Mouse (Mus musculus): ENCODE results near the gene Actl11. TPM values are rescaled to one million over a fixed set of nuclear protein-coding genes. Genes with fewer than 3 reads are reported as not detected.

The Actl11 gene
- polyA plus RNA-seq, 1 experiment, result not detected

DNA sequence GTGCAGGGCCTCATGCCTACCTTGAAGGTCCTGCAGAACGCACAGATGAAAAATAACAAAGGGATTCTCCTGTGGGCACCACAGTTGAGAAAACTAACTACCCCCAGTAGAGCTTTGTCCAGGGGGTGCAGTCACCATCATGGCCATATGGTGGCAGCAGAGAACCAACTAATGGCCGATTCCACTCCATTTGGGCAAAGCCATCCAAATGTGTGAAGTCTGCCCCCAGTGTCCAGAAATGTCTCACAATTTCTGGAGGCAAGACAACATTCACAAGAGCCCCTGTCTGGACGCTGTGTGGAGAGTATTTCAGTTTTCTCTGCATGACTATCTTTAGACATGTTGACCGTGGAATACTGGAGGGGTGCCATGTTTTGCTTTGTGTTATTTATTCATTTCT, 23.5 kb upstream of the Actl11 start:
- no peak for TF ChIP-seq FLI1 (IDR thresholded peaks at IDR 0.05; ENCODE audit: low read length)
- TF ChIP-seq GATA1 (IDR thresholded peaks at IDR 0.05; ENCODE audit: borderline replicate concordance, low read length), result no peak

DNA sequence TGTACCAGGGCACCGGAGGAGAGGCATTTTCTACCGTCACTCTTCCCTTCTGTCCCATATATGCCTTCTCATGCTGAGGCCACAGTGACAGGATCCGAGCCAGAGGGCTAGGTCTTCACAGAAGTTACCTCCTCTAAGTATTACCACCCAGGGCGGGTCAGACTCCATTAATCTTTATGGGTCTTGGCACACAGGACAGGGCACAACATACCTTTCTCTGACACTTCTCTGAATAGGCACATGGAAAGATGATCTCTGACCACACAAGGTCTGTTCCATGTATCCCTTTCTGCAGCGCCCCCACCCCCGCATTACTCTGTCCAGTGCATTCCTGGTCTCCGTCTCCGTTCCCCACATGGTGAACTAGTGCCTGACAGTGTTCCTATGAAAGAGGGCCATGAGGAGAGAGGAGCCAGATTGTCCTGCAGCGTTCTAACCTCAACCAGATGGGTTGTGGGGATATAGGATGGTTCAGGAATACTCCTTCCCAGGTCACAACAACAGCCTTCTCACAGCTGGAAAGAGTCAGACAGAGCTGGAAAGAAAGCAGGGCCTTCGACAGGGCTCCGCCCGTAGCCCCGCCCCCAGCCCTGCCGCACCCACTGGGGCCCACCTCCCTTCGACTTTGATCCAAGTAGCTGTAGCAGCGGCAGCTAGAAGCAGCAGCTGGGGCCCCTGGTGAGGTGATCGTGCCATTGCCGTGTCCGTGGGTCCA, 21.9 kb upstream of the Actl11 start, which contains the start of gene Mst1r:
Gene Mst1r, plus strand, starts transcription at position 622 of the 715 bp plus-strand sequence.
- Histone ChIP-seq H3K27me3 (replicated peaks) (peaks cover 34% of the 10 kb centered on the region), H3K36me3 (replicated peaks; ENCODE audit: low read length) (peaks cover 22% of the 10 kb centered on the region), H3K4me1 (peaks cover 34% of the 10 kb centered on the region), H3K4me3 (replicated peaks) (peak within 1 kb of the TSS; percentile 75), H3K9me3 (no peaks in the 10 kb centered on the region)
- TF ChIP-seq FLI1 (IDR thresholded peaks at IDR 0.05; ENCODE audit: low read length) (no peak), GATA1 (IDR thresholded peaks at IDR 0.05; ENCODE audit: borderline replicate concordance, low read length) (no peak)

More for the DNA sequence above, 23.5 kb upstream of the Actl11 start:
- Histone ChIP-seq H3K27me3 (replicated peaks) (peaks cover 22% of the 10 kb centered on the region), H3K4me1 (peaks cover 34% of the 10 kb centered on the region), H3K9me3 (no peaks in the 10 kb centered on the region), H3K36me3 (replicated peaks; ENCODE audit: low read length) (peaks cover 39% of the 10 kb centered on the region), H3K4me3 (replicated peaks) (no peak overlapping the region)

DNA sequence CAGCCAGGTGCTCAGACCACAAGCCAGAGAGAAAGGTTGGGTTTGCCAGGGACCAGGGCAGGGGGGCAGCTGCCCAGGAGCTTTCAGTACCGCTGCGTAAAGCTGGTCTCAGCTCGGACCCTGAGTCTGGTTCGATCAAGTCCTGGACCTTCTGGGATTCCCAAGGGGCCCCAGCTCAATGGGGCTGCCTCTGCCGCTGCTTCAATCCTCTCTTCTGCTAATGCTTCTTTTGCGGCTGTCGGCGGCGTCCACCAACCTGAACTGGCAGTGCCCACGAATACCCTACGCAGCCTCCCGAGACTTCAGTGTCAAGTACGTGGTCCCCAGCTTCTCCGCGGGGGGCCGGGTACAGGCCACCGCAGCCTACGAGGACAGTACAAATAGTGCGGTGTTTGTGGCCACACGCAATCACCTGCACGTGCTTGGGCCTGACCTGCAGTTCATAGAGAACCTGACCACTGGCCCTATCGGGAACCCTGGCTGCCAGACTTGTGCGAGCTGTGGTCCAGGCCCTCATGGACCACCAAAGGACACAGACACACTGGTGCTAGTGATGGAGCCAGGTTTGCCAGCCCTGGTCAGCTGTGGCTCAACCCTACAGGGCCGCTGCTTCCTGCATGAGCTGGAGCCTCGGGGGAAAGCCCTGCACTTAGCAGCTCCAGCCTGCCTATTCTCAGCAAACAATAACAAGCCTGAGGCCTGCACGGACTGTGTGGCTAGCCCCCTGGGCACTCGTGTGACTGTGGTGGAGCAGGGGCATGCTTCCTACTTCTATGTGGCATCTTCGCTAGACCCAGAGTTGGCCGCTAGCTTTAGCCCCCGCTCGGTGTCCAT, 21.1 kb upstream of the Actl11 start:
- H3K9me3 ChIP-seq, result no peaks in the 10 kb centered on the region
- peaks cover 14% of the 10 kb centered on the region for H3K36me3 ChIP-seq (replicated peaks; ENCODE audit: low read length)
- H3K4me1 ChIP-seq, result peaks cover 34% of the 10 kb centered on the region
- peak overlapping the region; percentile 75 for H3K4me3 ChIP-seq (replicated peaks)
- TF ChIP-seq FLI1 (IDR thresholded peaks at IDR 0.05; ENCODE audit: low read length) (no peak), GATA1 (IDR thresholded peaks at IDR 0.05; ENCODE audit: borderline replicate concordance, low read length) (no peak)
- H3K27me3 ChIP-seq (replicated peaks), result peaks cover 42% of the 10 kb centered on the region

DNA sequence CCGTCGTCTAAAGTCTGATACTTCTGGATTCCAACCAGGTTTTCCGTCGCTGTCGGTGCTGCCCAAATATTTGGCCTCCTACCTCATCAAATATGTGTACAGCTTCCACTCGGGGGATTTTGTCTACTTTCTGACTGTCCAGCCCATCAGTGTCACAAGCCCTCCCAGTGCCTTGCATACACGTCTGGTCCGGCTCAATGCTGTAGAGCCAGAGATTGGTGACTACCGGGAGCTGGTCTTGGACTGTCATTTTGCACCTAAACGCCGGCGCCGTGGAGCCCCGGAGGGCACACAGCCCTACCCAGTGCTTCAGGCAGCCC, 20.5 kb upstream of the Actl11 start:
- peaks cover 8% of the 10 kb centered on the region for H3K36me3 ChIP-seq (replicated peaks; ENCODE audit: low read length)
- H3K27me3 ChIP-seq (replicated peaks), result peaks cover 47% of the 10 kb centered on the region
- no peaks in the 10 kb centered on the region for H3K9me3 ChIP-seq
- no peak for TF ChIP-seq GATA1 (IDR thresholded peaks at IDR 0.05; ENCODE audit: borderline replicate concordance, low read length)
- no peak for TF ChIP-seq FLI1 (IDR thresholded peaks at IDR 0.05; ENCODE audit: low read length)
- H3K4me1 ChIP-seq, result peaks cover 39% of the 10 kb centered on the region
- no peak overlapping the region for H3K4me3 ChIP-seq (replicated peaks)

DNA sequence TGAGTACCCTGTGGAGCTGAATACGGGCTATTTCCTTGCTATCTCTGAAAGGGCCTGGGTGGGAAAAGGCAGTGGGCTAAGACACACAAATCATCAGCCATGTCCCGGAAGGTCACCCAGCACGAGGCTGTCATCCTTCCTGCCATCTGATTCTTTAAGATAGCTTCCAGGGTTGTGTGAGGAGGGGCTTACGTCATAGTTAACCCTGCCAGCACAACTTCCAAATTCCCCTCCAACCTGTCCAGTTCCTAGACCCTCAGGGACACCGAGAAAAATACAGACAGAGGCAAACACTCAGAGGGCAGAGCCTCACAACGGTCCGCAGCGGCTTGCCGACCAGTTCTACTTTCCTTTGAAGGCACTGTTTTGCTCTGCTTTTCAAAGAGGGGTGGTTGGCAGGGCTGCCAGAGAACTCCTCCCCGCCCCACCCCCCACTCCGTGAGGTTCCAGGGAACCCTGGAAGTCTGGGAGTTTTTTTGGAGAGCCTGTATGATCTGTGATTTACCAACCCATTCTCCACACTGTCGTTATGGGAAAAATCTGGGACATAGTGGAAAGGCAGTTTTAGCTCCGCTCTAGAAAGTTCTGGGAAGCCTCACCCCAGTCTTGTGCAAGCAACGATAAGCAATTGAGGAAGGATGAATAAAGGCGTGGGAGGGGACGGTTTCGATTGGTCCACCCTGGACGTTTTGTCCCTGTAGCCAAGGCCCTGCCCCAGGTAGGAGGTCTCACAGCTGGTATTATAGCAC, 19.7 kb upstream of the Actl11 start:
- peaks cover 44% of the 10 kb centered on the region for H3K4me1 ChIP-seq
- peaks cover 2% of the 10 kb centered on the region for H3K36me3 ChIP-seq (replicated peaks; ENCODE audit: low read length)
- no peak for TF ChIP-seq GATA1 (IDR thresholded peaks at IDR 0.05; ENCODE audit: borderline replicate concordance, low read length)
- TF ChIP-seq FLI1 (IDR thresholded peaks at IDR 0.05; ENCODE audit: low read length), result no peak
- no peak overlapping the region for H3K4me3 ChIP-seq (replicated peaks)
- no peaks in the 10 kb centered on the region for H3K9me3 ChIP-seq
- peaks cover 56% of the 10 kb centered on the region for H3K27me3 ChIP-seq (replicated peaks)

DNA sequence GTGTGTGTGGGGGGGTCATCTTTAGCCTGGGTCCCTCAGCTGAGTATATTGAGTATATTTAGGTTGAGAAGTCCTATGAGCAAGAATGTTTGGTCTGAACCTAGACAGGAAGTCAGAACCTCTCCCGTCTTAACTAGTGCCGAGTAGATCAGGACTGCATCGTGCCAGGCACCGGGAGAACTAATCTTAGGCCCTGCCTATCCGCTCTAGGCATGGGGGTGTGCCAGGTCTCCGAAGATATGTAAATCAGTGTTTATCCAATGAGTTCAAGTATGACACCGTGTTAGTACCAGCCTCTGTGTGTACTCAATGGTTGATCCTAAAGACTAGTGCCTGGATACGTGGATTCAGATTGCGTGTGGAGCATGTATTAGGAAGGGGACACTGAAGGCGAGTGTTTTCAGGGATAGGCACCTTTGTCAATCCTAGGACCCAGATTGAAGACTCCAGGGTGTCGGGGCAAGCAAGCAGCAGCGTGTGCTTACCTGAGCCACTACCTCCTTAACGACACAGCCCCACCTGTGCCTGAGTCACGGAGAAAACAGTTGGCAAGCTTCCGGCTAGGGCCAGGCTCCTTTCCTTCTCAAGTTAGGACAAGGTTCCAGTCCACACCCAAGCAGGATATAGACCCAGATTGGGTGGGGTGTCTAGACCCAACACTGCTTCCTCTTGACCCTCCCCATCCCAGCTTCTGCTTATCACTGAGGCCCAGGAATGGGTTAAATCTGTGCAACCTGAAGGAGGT, 18.1 kb upstream of the Actl11 start:
- peaks cover 69% of the 10 kb centered on the region for H3K27me3 ChIP-seq (replicated peaks)
- TF ChIP-seq GATA1 (IDR thresholded peaks at IDR 0.05; ENCODE audit: borderline replicate concordance, low read length) (no peak), FLI1 (IDR thresholded peaks at IDR 0.05; ENCODE audit: low read length) (no peak)
- H3K36me3 ChIP-seq (replicated peaks; ENCODE audit: low read length), result no peaks in the 10 kb centered on the region
- H3K4me1 ChIP-seq, result peaks cover 47% of the 10 kb centered on the region
- no peaks in the 10 kb centered on the region for H3K9me3 ChIP-seq
- H3K4me3 ChIP-seq (replicated peaks), result no peak overlapping the region

DNA sequence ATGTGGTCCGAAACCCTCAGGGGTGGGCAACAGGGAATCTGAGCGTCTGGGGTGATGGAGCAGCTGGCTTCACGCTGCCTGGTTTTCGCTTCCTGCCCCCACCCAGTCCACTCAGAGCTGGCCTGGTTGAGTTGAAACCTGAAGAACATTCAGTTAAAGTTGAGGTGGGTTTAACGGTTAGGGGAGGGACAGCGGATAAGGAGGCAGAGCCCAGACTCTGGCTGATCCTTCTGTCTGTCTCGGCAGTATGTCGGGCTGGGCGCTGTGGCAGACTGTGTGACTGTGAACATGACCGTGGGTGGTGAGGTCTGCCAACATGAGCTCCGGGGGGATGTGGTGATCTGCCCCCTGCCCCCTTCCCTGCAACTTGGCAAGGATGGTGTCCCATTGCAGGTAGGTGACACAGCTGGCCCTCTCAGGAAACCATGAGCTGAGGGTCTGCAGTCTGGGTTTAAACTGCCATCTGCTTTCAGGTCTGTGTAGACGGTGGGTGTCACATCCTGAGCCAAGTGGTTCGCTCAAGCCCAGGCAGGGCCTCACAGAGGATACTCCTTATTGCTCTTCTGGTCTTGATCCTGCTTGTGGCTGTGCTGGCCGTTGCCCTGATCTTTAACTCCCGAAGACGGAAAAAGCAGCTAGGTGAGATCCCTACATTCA, 13.4 kb upstream of the Actl11 start:
- Histone ChIP-seq H3K27me3 (replicated peaks) (peaks cover 89% of the 10 kb centered on the region), H3K36me3 (replicated peaks; ENCODE audit: low read length) (no peaks in the 10 kb centered on the region), H3K4me1 (peaks cover 21% of the 10 kb centered on the region), H3K4me3 (replicated peaks) (peak overlapping the region; percentile 10), H3K9me3 (no peaks in the 10 kb centered on the region)
- TF ChIP-seq FLI1 (IDR thresholded peaks at IDR 0.05; ENCODE audit: low read length) (no peak), GATA1 (IDR thresholded peaks at IDR 0.05; ENCODE audit: borderline replicate concordance, low read length) (no peak)

DNA sequence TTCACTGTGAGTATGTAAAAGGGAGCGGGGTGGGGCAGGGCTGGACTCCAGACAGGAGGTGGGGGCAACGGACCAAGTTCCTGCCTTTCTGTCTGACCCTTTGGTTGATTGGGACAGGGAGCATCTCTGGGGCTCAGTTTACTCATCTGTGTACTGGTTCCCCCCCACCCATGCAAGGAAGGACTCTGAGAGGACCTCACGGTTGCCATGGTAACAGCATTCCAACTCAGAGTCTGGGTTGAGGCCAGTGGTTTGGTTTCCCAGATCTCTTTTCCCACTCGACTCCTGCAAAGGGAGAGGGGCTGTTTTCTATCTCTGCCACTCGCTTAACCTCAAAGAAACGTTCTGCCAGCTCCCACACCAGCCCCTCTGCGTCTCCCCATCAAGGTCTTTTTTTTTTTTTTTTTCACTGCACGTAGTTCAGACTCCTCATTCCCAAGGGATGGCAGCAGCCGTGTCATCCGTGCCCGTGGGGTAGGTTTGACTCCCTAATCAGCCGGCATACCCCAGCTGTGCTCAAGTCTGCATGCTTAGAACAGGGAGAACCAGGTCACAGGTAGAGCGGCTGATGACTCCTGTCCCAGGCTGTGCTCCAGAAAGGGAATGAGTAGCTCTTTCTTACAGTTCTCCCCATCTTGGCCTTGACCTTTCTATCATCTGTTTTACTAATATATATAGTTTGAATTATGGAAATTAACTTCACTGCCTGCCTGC, 10.2 kb upstream of the Actl11 start:
- no peaks in the 10 kb centered on the region for H3K9me3 ChIP-seq
- no peaks in the 10 kb centered on the region for H3K36me3 ChIP-seq (replicated peaks; ENCODE audit: low read length)
- H3K4me1 ChIP-seq, result peaks cover 15% of the 10 kb centered on the region
- H3K4me3 ChIP-seq (replicated peaks), result no peak overlapping the region
- H3K27me3 ChIP-seq (replicated peaks), result peaks cover 76% of the 10 kb centered on the region
- TF ChIP-seq GATA1 (IDR thresholded peaks at IDR 0.05; ENCODE audit: borderline replicate concordance, low read length) (no peak), FLI1 (IDR thresholded peaks at IDR 0.05; ENCODE audit: low read length) (no peak)

All from megakaryocyte, embryonic 14.5 days (primary cell).